Mouse (Mus musculus): ENCODE measurements around the gene Zfp715.
"Not testable (repeated sequence)": the region's sequence is repeated elsewhere in the genome, so short reads cannot be mapped to it uniquely, and the experiment has no call there.

Zfp715 gene

DNA sequence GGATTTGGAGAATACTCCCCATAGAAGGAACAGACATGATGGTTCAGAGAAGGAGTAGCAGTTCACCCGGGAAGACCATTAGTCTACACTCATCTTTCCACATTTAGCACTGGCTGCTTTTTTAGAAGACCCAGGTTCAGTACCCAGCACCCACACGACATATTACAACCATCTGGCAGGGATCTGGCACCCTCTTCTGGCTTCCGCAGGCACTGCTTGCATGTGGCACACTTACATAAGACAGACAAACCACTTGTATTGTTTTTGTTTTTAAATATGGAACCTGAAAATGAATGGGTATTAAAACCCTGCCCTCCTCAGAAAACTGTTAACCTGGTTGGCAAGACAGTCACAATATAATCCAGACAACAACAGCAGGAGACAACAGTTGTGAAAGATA lies 21.6 kb downstream of the Zfp715 start:
- no peak for DNase-seq (ENCODE audit: low spot score in 2 of 2)

GRCm38 (mm10) chr7:43282859-43283595 lies 30.1 kb downstream of the Zfp715 start:
- DNase-seq (ENCODE audit: low spot score in 2 of 2), result peak; percentile 85 to 92

DNA sequence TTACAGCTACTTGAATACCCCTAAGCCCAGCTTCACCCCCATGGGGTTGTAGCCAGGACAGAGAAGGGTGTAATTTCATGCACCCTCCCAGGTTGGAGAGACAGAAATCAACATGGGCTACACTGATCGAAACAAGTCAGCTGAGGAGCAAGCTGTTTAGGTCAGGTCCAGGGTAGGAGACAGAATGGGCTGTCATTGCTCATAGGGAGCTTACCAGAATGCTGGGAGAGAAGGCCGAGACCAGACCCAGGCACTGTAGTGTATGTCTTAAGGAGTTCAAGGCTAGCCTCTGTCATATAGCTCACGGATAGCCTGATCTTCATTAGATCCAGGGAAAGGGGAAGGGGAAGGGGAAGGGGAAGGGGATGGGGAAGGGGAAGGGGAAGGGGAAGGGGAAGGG lies 30.6 kb downstream of the Zfp715 start:
- DNase-seq (ENCODE audit: low spot score in 2 of 2), result no peak

DNA sequence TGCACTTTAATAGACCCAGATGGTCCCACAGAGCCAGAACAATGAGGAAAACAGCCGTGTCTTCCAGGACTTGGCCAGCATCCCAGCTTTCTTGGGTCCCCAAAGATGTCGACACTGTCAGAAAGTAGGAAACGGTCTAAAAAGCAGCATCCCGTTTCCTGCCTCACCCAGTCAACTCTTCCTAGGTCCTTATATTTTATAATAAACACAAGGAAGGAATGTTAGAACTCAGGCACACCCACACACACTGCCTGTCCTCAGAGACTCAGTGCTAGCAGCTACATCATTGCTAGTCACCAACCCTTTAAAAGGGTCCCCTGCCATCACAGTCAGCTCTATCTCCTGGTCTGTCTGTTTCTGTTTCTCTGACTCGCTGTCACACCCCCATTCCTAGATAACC lies 35.7 kb downstream of the Zfp715 start:
- DNase-seq (ENCODE audit: low spot score in 2 of 2), result no peak

DNA sequence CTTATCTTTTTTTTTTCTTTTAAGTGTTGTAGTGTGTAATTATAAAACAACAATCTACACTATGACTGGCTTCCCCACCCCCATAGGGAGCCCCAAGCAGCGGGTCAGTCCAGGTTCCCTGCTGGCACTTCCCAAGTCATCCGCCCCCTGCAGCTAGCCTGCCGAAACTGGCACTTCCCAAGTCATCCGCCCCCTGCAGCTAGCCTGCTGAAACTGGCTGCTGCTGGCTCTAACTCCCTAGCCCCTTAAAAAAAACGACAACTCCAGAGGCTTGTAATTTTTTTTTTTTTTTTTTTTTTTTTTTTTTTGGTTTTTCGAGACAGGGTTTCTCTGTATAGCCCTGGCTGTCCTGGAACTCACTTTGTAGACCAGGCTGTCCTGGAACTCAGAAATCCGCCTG lies 36.9 kb downstream of the Zfp715 start:
- DNase-seq (ENCODE audit: low spot score in 2 of 2), result not testable (repeated sequence)

DNA sequence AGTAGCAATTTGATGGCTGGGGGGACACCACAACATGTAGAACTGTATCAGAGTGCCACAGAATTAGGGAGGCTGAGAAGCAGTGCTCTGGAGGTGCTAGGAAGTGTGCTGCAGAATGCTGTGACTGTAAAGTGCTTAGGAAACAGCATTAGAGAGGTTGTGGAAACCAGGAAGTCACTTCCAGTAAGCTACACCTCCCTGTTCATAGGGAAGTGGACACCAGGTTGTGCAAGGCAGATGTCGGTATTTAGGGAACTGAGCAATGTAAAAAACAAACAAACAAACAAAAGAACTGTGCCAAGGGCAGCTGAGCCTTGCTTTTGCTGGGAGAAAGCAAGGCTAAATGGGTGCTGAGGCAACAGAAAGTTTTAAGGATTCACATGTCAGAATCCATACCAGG lies 39.6 kb downstream of the Zfp715 start:
- no peak for DNase-seq (ENCODE audit: low spot score in 2 of 2)

DNA sequence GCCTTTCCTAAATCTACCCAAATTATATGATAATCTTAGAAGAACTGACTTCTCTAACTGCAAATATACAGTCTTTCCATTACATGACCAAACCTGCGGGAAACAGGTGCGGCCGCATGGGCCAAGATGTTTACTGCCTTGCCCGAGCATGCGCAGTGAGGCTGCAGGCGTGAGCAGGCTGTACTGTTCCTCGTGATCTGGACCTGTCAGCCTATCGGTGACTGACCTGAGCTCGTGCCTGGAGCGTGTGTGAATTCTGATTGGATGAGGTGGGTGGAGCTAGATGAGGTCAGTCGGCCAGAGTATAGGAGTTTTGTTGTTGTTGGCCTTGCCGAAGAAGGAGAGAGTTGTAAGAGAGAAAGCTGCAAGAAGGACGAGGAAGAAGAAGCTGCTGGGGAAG lies 45.7 kb downstream of the Zfp715 start:
- not testable (repeated sequence) for DNase-seq (ENCODE audit: low spot score in 2 of 2)

DNA sequence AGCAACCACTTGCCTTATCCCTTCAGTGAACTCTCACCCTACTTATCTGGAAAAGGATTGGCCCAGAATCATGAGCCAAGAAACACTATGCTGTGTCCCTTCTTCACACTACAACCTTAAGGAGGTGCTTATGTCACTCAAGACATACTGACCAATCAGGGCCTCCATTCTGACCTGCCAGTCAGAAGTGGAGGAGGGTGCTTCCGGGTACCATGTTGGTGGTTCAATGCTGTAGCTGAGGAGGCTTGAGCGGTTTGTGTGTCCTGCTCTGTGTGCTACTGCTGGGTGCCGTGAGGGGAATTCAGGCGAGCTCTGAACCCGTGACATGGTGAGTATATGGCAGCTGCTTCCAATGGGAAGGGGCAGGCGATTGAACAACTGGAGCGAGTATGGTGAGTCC lies 59.6 kb downstream of the Zfp715 start:
- no peak for DNase-seq (ENCODE audit: low spot score in 2 of 2)

GRCm38 (mm10) chr7:43250718-43251117 lies 62.4 kb downstream of the Zfp715 start:
- DNase-seq (ENCODE audit: low spot score in 2 of 2), result not testable (repeated sequence)
